ENCODE assay signal across 33 mouse cellular contexts in genomic region chr2:71835556-71835955, GRCm38 (mm10).
"Had no signal": no experiment of that assay in that cellular context is flagged by ENCODE, and none has a peak within 500 bp of the region (broad histone marks: within the 10 kb centered on the region; RNA-seq: fewer than 3 reads in every experiment).

No protein-coding gene starts in this region.

- ATAC-seq: hindbrain, embryonic 16.5 days; hindbrain, postnatal 0 days; inflammation-experienced regulatory T-cells, adult 6 months; intestine, embryonic 15.5 days; intestine, embryonic 16.5 days; intestine, postnatal 0 days had no signal

- H3K36me3 ChIP-seq: hindbrain, embryonic 12.5 days; hindbrain, embryonic 13.5 days had no signal

- H3K27ac ChIP-seq: heart, embryonic 13.5 days; heart, embryonic 15.5 days; hindbrain, embryonic 10.5 days; hindbrain, embryonic 12.5 days; hindbrain, embryonic 13.5 days; hindbrain, embryonic 14.5 days; hindbrain, embryonic 15.5 days; hindbrain, postnatal 0 days; intestine, embryonic 15.5 days; kidney, embryonic 15.5 days; kidney, postnatal 0 days; layer of hippocampus, adult 2 months; left cerebral cortex, adult 2 months had no signal

- DNase-seq: heart, postnatal 36 days; heart, postnatal 4 days; kidney, adult 11 months; kidney, adult 18-20 months; kidney, adult 2 months; kidney, adult 8-10 months; kidney, adult 9 months; kidney, postnatal 10 days; kidney, postnatal 14 days; kidney, postnatal 25 days; kidney, postnatal 36 days; kidney, postnatal 4 days; layer of hippocampus, adult 9-11 months; layer of hippocampus, postnatal 36 days had no signal

- H3K4me3 ChIP-seq: heart, embryonic 12.5 days; heart, embryonic 13.5 days; heart, embryonic 15.5 days; hindbrain, embryonic 10.5 days; hindbrain, embryonic 12.5 days; hindbrain, embryonic 13.5 days; hindbrain, embryonic 15.5 days; intestine, embryonic 15.5 days; kidney, embryonic 15.5 days; layer of hippocampus, adult 2 months; left cerebral cortex, adult 2 months had no signal

- H3K9ac ChIP-seq: heart, embryonic 12.5 days; heart, embryonic 13.5 days; heart, embryonic 15.5 days; hindbrain, embryonic 12.5 days; hindbrain, embryonic 13.5 days; hindbrain, embryonic 14.5 days; hindbrain, embryonic 15.5 days; intestine, embryonic 15.5 days; kidney, embryonic 15.5 days had no signal

- H3K27me3 ChIP-seq: heart, embryonic 12.5 days; heart, embryonic 13.5 days; heart, embryonic 15.5 days; hindbrain, embryonic 12.5 days; hindbrain, embryonic 13.5 days; hindbrain, embryonic 15.5 days; intestine, embryonic 15.5 days; kidney, embryonic 15.5 days had no signal

- H3K4me2 ChIP-seq: heart, embryonic 11.5 days; heart, embryonic 12.5 days; heart, embryonic 13.5 days; heart, embryonic 15.5 days; hindbrain, embryonic 12.5 days; hindbrain, embryonic 13.5 days; hindbrain, embryonic 14.5 days; hindbrain, embryonic 15.5 days; intestine, embryonic 15.5 days; kidney, embryonic 15.5 days had no signal

- H3K4me1 ChIP-seq: hindbrain, embryonic 10.5 days; hindbrain, embryonic 12.5 days; hindbrain, embryonic 13.5 days; hindbrain, embryonic 15.5 days; intestine, embryonic 15.5 days; kidney, embryonic 15.5 days had no signal

- H3K9me3 ChIP-seq: heart, embryonic 12.5 days; heart, embryonic 13.5 days; heart, embryonic 15.5 days; hindbrain, embryonic 10.5 days; hindbrain, embryonic 12.5 days; hindbrain, embryonic 13.5 days; hindbrain, embryonic 15.5 days; intestine, embryonic 15.5 days; kidney, embryonic 15.5 days had no signal
